Mouse (Mus musculus): Measurements from ENCODE around the gene Wdfy3. TPM values are rescaled to one million over a fixed set of nuclear protein-coding genes. Genes with fewer than 3 reads are reported as not detected.

Wdfy3 gene
- polyA plus RNA-seq, 1 experiment from 2014 or later: 15.7 TPM

DNA sequence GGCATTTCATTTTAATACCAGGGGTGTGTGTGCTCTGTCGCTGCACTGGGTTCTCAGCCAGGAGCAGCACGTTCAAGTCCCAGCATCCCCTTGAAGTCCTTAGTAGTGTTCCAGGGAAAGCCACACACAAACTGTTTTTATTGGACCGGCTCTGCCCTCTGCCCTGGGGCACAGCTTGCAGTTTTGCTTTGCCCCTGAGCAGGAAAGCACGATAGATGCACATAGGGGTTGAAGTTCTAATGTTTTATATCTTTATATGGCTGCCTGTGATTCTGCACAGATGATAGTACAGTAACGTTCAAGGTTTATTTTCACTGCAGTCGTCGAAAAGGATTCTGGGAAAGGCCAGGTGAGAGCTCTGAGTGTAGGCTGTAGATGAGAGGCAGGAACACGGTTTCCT lies 239.5 kb downstream of the Wdfy3 start:
- Histone ChIP-seq H3K27ac (ENCODE audit: poor library complexity, severe bottlenecking) (no peak overlapping the region), H3K27me3 (replicated peaks) (no peaks in the 10 kb centered on the region), H3K9ac (no peak overlapping the region), H3K4me2 (no peak overlapping the region), H3K36me3 (peaks cover 21% of the 10 kb centered on the region), H3K9me3 (replicated peaks) (no peaks in the 10 kb centered on the region), H3K4me3 (no peak overlapping the region), H3K4me1 (replicated peaks) (peaks cover 21% of the 10 kb centered on the region)
- WGBS: 78% methylated on average over 8 of the region's 8 CpGs
- no peak for ATAC-seq (ENCODE audit: insufficient number of reproducible peaks, low FRiP score)

DNA sequence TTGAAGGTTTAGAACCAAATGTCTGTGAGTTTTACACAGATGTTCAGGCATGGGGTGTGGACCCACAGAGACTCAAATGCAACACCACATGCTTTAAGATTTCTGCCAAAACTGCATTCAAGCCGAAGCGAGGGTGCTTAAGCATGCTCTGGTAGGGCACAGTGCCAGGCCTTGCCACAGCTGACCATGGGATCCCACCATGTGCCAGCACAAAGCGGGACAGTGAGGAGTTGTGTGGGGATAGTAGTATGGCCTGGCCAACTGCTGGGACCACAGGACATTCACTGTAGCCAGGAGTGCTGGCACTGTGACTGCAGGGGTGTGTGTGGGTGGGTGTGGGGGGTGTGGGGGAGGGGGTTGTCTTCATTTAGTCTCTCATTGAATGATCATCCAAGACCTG lies 240.8 kb downstream of the Wdfy3 start:
- no peak overlapping the region for H3K4me2 ChIP-seq
- no peak for ATAC-seq (ENCODE audit: insufficient number of reproducible peaks, low FRiP score)
- no peak overlapping the region for H3K9ac ChIP-seq
- peaks cover 13% of the 10 kb centered on the region for H3K36me3 ChIP-seq
- WGBS: 92% methylated on average over 3 of the region's 3 CpGs
- no peak overlapping the region for H3K27ac ChIP-seq (ENCODE audit: poor library complexity, severe bottlenecking)
- no peaks in the 10 kb centered on the region for H3K27me3 ChIP-seq (replicated peaks)
- no peak overlapping the region for H3K4me3 ChIP-seq
- peaks cover 21% of the 10 kb centered on the region for H3K4me1 ChIP-seq (replicated peaks)
- no peaks in the 10 kb centered on the region for H3K9me3 ChIP-seq (replicated peaks)

- no peak for ATAC-seq (ENCODE audit: insufficient number of reproducible peaks, low FRiP score)
- no peak overlapping the region for H3K27ac ChIP-seq (ENCODE audit: poor library complexity, severe bottlenecking)
- H3K27me3 ChIP-seq (replicated peaks): 0 out of 2 replicates have a peak, but pooled peaks cover 3% of the 10 kb centered on the region
- no peaks in the 10 kb centered on the region for H3K9me3 ChIP-seq (replicated peaks)
- peaks cover 5% of the 10 kb centered on the region; the same call in 1 of the 2 replicates for H3K36me3 ChIP-seq
- no peak overlapping the region for H3K4me2 ChIP-seq
- WGBS: 31% methylated on average over 12 of the region's 12 CpGs
- H3K4me1 ChIP-seq (replicated peaks): peaks cover 21% of the 10 kb centered on the region
- H3K9ac ChIP-seq: no peak overlapping the region
- no peak overlapping the region for H3K4me3 ChIP-seq
Observed at GRCm38 (mm10) chr5:101827477-101827876, 242.2 kb downstream of the Wdfy3 start.

DNA sequence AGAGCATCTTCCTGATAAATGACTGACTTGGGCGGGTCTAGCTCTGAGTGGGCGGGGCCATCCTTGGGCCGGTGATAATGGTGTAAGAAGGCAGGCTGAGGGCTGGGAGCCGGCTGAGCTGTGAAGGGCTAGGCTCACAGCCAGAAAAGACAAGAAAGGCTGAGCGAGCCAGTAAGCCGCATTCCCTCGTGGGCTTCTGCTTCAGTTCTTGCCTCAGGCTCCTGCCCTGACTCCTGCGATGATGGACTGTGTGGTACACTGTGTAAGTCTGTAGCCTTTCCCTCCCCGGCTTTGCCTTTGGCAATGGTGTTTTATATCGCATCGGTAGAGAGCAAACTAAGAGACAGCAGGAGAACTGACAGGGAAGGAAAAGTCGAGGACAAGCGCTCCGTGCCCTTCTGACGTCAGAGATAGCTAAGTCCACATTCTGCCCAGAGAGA lies 243.2 kb downstream of the Wdfy3 start:
- Histone ChIP-seq H3K36me3 (no peaks in the 10 kb centered on the region), H3K27me3 (replicated peaks) (peaks cover 3% of the 10 kb centered on the region; the same call in 1 of the 2 replicates), H3K4me2 (peak overlapping the region; percentile 61), H3K9ac (0 out of 2 replicates have a peak overlapping the region, but pooled peaks have one; percentile 19), H3K27ac (ENCODE audit: poor library complexity, severe bottlenecking) (no peak overlapping the region), H3K4me1 (replicated peaks) (peaks cover 21% of the 10 kb centered on the region), H3K4me3 (peak overlapping the region; percentile 25), H3K9me3 (replicated peaks) (no peaks in the 10 kb centered on the region)
- 4% methylated on average over 15 of the region's 15 CpGs for WGBS
- peak; percentile 80 for ATAC-seq (ENCODE audit: insufficient number of reproducible peaks, low FRiP score)

DNA sequence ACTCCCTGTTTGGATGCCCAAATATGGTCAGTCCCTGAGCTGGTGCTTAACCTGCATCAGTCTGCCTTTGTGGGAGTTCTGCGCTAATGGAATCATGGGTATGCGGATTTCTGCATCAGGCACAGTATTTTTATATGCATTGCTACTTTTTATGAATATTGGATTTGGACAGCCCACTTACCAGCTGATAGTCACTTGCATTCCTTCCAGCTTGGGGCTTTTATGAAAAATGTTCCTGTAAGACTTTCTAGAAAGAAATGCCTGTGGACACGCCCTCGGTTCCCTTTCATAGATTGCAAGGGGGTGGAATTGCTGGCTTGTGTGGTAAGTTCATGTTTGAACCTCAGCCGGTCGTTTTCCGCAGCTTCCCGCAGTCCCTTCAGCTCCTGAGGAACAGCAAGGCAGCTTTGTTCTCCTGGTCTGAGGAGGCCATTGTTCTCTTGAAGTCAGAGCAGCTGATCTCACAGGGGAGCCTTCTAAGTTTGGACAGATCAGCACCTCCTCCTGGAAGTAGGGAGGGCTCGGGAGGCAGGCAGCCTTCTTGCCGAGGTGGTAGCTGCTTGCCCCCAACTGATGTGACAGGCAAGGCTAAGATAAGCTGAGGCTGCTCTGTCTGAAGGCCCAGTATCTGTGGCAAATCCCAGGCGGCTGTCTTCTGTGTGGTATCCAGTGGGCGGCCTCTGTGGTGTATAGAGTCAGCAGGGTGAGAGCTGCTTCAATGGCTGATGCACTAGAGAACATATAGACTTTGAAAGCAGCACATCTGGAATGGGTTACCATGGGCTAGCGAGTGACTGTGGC lies 244.4 kb downstream of the Wdfy3 start:
- Histone ChIP-seq H3K9ac (no peak overlapping the region), H3K9me3 (replicated peaks) (no peaks in the 10 kb centered on the region), H3K4me2 (0 out of 2 replicates have a peak overlapping the region, but pooled peaks have one; percentile 1), H3K4me1 (replicated peaks) (peaks cover 21% of the 10 kb centered on the region), H3K27ac (ENCODE audit: poor library complexity, severe bottlenecking) (0 out of 2 replicates have a peak overlapping the region, but pooled peaks have one; percentile 0), H3K27me3 (replicated peaks) (peaks cover 8% of the 10 kb centered on the region), H3K4me3 (no peak overlapping the region), H3K36me3 (no peaks in the 10 kb centered on the region)
- WGBS: 24% methylated on average over 13 of the region's 13 CpGs
- 0 out of 2 replicates have a peak, but pooled peaks have one; percentile 26 for ATAC-seq (ENCODE audit: insufficient number of reproducible peaks, low FRiP score)

DNA sequence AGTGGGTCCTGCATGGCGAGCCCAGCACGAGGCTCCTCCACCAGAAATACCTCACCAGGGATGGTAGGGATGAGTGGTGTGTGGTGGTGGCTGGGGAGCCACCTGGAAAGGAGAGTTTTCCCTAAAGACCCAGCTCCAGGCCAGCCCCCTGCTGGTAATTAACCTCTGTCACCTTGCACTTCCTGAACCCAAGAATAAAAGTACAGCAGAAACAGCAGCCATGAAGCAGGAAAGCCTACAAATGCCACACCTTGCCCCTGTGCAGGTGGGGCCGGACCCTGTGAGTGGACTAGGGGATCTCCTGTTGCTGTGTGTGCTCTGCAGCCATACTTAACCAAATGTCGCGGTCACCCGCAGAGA lies 247.4 kb downstream of the Wdfy3 start:
- no peak overlapping the region for H3K9ac ChIP-seq
- no peaks in the 10 kb centered on the region for H3K9me3 ChIP-seq (replicated peaks)
- no peak overlapping the region for H3K4me2 ChIP-seq
- H3K4me3 ChIP-seq: no peak overlapping the region
- H3K4me1 ChIP-seq (replicated peaks): peaks cover 27% of the 10 kb centered on the region
- H3K27ac ChIP-seq (ENCODE audit: poor library complexity, severe bottlenecking): no peak overlapping the region
- 46% methylated on average over 6 of the region's 6 CpGs for WGBS
- H3K27me3 ChIP-seq (replicated peaks): peaks cover 12% of the 10 kb centered on the region
- no peak for ATAC-seq (ENCODE audit: insufficient number of reproducible peaks, low FRiP score)
- H3K36me3 ChIP-seq: no peaks in the 10 kb centered on the region

- Histone ChIP-seq H3K9ac (no peak overlapping the region), H3K4me3 (no peak overlapping the region), H3K27ac (ENCODE audit: poor library complexity, severe bottlenecking) (no peak overlapping the region), H3K36me3 (no peaks in the 10 kb centered on the region), H3K27me3 (replicated peaks) (peaks cover 12% of the 10 kb centered on the region), H3K4me2 (no peak overlapping the region), H3K9me3 (replicated peaks) (no peaks in the 10 kb centered on the region), H3K4me1 (replicated peaks) (peaks cover 28% of the 10 kb centered on the region)
- 70% methylated on average over 17 of the region's 17 CpGs for WGBS
- no peak for ATAC-seq (ENCODE audit: insufficient number of reproducible peaks, low FRiP score)
Observed at GRCm38 (mm10) chr5:101821491-101822310, 248.0 kb downstream of the Wdfy3 start.

GRCm38 (mm10) chr5:101821052-101821451 lies 248.7 kb downstream of the Wdfy3 start:
- Histone ChIP-seq H3K4me1 (replicated peaks) (peaks cover 30% of the 10 kb centered on the region), H3K9ac (no peak overlapping the region), H3K27ac (ENCODE audit: poor library complexity, severe bottlenecking) (no peak overlapping the region), H3K4me2 (no peak overlapping the region), H3K4me3 (no peak overlapping the region), H3K9me3 (replicated peaks) (no peaks in the 10 kb centered on the region), H3K27me3 (replicated peaks) (peaks cover 12% of the 10 kb centered on the region), H3K36me3 (no peaks in the 10 kb centered on the region)
- no peak for ATAC-seq (ENCODE audit: insufficient number of reproducible peaks, low FRiP score)
- WGBS: 68% methylated on average over 8 of the region's 8 CpGs

DNA sequence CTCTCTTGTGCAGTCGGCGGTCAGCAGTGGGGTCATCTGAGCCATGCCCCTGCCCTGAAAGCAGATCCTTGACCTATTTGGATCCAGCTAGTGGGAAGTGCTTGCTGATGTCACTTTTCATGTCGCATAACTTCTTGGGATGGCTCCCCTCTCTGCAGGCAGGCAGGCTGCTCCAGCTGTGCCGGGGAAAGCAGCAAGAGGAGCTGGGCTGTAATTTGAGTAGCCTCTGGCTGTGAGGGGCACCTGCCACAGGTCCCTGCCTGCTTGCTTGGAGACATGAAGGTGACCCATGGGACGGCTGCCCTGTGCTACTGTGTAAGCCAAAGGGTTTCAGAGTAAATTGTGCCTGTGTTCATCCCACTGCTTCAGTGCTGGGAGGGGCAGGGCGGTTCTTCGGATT lies 249.9 kb downstream of the Wdfy3 start:
- Histone ChIP-seq H3K27me3 (replicated peaks) (peaks cover 12% of the 10 kb centered on the region), H3K4me2 (no peak overlapping the region), H3K9ac (no peak overlapping the region), H3K27ac (ENCODE audit: poor library complexity, severe bottlenecking) (no peak overlapping the region), H3K4me3 (no peak overlapping the region), H3K4me1 (replicated peaks) (peaks cover 24% of the 10 kb centered on the region), H3K36me3 (no peaks in the 10 kb centered on the region), H3K9me3 (replicated peaks) (no peaks in the 10 kb centered on the region)
- no peak for ATAC-seq (ENCODE audit: insufficient number of reproducible peaks, low FRiP score)
- 24% methylated on average over 7 of the region's 7 CpGs for WGBS

DNA sequence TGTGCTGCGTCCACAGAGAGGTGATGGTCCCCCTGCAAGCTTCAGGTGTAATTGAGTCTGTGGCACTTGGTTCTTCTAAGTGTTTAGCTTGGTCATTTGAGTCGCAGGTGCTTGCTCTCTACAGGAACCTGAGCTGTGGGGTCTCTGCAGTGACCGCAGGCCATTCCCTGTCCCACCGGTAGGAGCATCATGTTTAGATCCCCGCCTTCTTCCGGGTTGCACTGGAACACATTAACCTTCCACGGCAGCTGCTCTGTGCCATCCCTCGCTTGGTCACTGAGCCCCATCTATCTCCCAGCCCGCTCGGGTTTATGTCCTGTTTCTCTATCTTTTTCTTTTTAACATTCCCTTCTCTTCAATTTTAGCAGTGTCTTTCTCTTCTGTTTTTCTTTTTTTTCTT lies 250.5 kb downstream of the Wdfy3 start:
- Histone ChIP-seq H3K27ac (ENCODE audit: poor library complexity, severe bottlenecking) (no peak overlapping the region), H3K4me3 (no peak overlapping the region), H3K4me2 (no peak overlapping the region), H3K9ac (no peak overlapping the region), H3K9me3 (replicated peaks) (no peaks in the 10 kb centered on the region), H3K36me3 (no peaks in the 10 kb centered on the region), H3K27me3 (replicated peaks) (peaks cover 12% of the 10 kb centered on the region), H3K4me1 (replicated peaks) (peaks cover 24% of the 10 kb centered on the region)
- ATAC-seq (ENCODE audit: insufficient number of reproducible peaks, low FRiP score): no peak
- 66% methylated on average over 10 of the region's 10 CpGs for WGBS

GRCm38 (mm10) chr5:101816822-101817221 lies 252.9 kb downstream of the Wdfy3 start:
- Histone ChIP-seq H3K9me3 (replicated peaks) (no peaks in the 10 kb centered on the region), H3K27me3 (replicated peaks) (peaks cover 8% of the 10 kb centered on the region), H3K4me2 (no peak overlapping the region), H3K4me3 (no peak overlapping the region), H3K27ac (ENCODE audit: poor library complexity, severe bottlenecking) (peak overlapping the region; percentile 30; the same call in 1 of the 2 replicates), H3K4me1 (replicated peaks) (peaks cover 24% of the 10 kb centered on the region), H3K9ac (no peak overlapping the region), H3K36me3 (no peaks in the 10 kb centered on the region)
- ATAC-seq (ENCODE audit: insufficient number of reproducible peaks, low FRiP score): peak; percentile 27; the same call in 1 of the 2 replicates
- WGBS: 57% methylated on average over 7 of the region's 7 CpGs
